Mouse (Mus musculus) intestine, embryonic 15.5 days (tissue): ENCODE measurements at regions not wholly inside any gene's neighbourhood (a gene's known extent, or its start where the extent isn't known, plus 50 kb on each side); places are given as distances from the start of the nearest gene placed in this dataset.
A peak's percentile ranks its signal among the peaks of the same experiment; 100 is the strongest.
"Not testable (repeated sequence)": the region's sequence is repeated elsewhere in the genome, so short reads cannot be mapped to it uniquely, and the experiment has no call there.

ENCODE experiments used
- ATAC-seq: fragments of 200-750 bp; cut with Nextera tagmentation; 2 replicates; pipeline ENCODE4 v1.8.0; 2017; ENCODE audit warnings: moderate TSS enrichment, moderate library complexity
- H3K27ac ChIP-seq: fragments of 300-500 bp; sonication (generic); 2 replicates; pipeline ENCODE4 v1.5.1; 2015; ENCODE audit warnings: mild to moderate bottlenecking, inconsistent platforms
- H3K27me3 ChIP-seq: fragments of 300-500 bp; sonication (generic); replicated peaks from 2 replicates; pipeline ENCODE4 v1.6.1; 2015; ENCODE audit warnings: inconsistent platforms
- H3K36me3 ChIP-seq: fragments of 300-500 bp; sonication (generic); 2 replicates; pipeline ENCODE4 v1.6.1; 2015; ENCODE audit warnings: inconsistent platforms
- H3K4me1 ChIP-seq: fragments of 300-500 bp; sonication (generic); replicated peaks from 2 replicates; pipeline ENCODE4 v1.6.1; 2015; ENCODE audit warnings: inconsistent platforms
- H3K4me2 ChIP-seq: fragments of 300-500 bp; sonication (generic); replicated peaks from 2 replicates; pipeline ENCODE4 v1.6.1; 2015; ENCODE audit warnings: mild to moderate bottlenecking, inconsistent platforms
- H3K4me3 ChIP-seq: fragments of 300-500 bp; sonication (generic); replicated peaks from 2 replicates; pipeline ENCODE4 v1.5.1; 2015; ENCODE audit warnings: inconsistent platforms
- H3K9ac ChIP-seq: fragments of 300-500 bp; sonication (generic); 2 replicates; pipeline ENCODE4 v1.6.1; 2015; ENCODE audit warnings: inconsistent platforms
- H3K9me3 ChIP-seq: fragments of 300-500 bp; sonication (generic); 2 replicates; pipeline ENCODE4 v1.6.1; 2016; ENCODE audit warnings: inconsistent platforms
- WGBS: fragments of 180-500 bp; shearing (Covaris S2); methylation state at CpG from one replicate; pipeline ENCODE4 v1.1.7; 2015; 5-methylcytosine and 5-hydroxymethylcytosine counted together

DNA sequence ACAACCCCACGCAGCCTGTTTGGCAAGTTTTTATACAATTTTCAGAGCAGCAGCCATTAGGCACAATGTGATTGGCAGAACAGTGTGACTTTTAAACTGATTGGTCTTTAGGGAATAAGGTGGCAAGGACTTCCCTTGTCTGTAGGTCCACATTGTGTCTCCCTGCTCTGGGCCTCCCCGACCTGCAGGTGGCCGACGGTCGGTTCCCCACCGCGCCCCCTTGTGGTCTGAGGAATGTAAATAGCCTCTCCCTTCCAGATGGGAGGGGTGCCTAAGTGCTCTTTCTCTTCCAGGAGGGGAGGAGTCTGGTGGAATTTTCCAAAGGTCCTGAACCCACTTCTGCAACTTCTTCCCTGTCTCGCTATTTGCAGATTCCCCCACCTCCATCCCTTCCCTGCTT lies 52.5 kb upstream of the Prr5 start:
- not testable (repeated sequence) for H3K27ac ChIP-seq, H3K4me2 ChIP-seq

GRCm38 (mm10) chr15:84613536-84614527 lies 55.6 kb upstream of the Prr5 start:
- no peaks in the 10 kb centered on the region for H3K9me3 ChIP-seq
- 53% methylated on average over 17 of the region's 17 CpGs for WGBS
- H3K4me1 ChIP-seq: 0 out of 2 replicates have a peak, but pooled peaks cover 7% of the 10 kb centered on the region
- H3K27me3 ChIP-seq: 0 out of 2 replicates have a peak, but pooled peaks cover 2% of the 10 kb centered on the region
- ATAC-seq: peak; percentile 60
- H3K9ac ChIP-seq: no peak overlapping the region
- no peak overlapping the region for H3K4me2 ChIP-seq
- H3K4me3 ChIP-seq: no peak overlapping the region
- H3K36me3 ChIP-seq: no peaks in the 10 kb centered on the region
- no peak overlapping the region for H3K27ac ChIP-seq

More for the DNA sequence above, 52.5 kb upstream of the Prr5 start:
- peak; percentile 42; the same call in 1 of the 2 replicates for ATAC-seq
- H3K9me3 ChIP-seq, H3K4me3 ChIP-seq, H3K9ac ChIP-seq, H3K36me3 ChIP-seq, H3K4me1 ChIP-seq, H3K27me3 ChIP-seq: not testable (repeated sequence)
- WGBS: 6% methylated on average over 8 of the region's 8 CpGs

DNA sequence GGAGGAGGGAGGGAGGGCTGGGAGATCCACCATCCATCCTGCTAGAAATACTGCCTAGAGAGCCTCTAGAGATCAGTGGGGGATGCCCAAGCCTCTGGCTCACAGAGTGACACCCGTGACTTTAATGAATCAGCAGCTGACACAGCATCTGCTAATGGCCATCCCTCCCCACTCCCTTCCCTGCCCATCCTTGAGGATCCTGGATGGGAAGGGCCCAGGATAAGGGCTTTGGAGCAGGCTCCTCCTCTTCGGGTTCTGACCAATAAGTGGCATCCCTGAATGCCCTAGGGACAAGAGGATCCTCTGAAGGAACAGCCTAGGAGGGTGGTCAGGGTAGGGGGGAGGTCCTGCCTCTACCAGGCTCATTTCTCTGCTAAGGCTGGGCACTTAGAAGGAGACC lies 55.3 kb upstream of the Rtl6 start:
- Histone ChIP-seq H3K27me3 (0 out of 2 replicates have a peak, but pooled peaks cover 2% of the 10 kb centered on the region), H3K4me1 (0 out of 2 replicates have a peak, but pooled peaks cover 7% of the 10 kb centered on the region), H3K27ac (no peak overlapping the region), H3K9ac (no peak overlapping the region), H3K4me2 (no peak overlapping the region), H3K9me3 (no peaks in the 10 kb centered on the region), H3K4me3 (no peak overlapping the region), H3K36me3 (no peaks in the 10 kb centered on the region)
- ATAC-seq: no peak
- WGBS: 41% methylated on average over 2 of the region's 2 CpGs

- Histone ChIP-seq H3K36me3 (no peaks in the 10 kb centered on the region), H3K4me2 (no peak overlapping the region), H3K9me3 (no peaks in the 10 kb centered on the region), H3K27ac (no peak overlapping the region), H3K9ac (no peak overlapping the region), H3K27me3 (0 out of 2 replicates have a peak, but pooled peaks cover 2% of the 10 kb centered on the region), H3K4me3 (no peak overlapping the region), H3K4me1 (0 out of 2 replicates have a peak, but pooled peaks cover 7% of the 10 kb centered on the region)
- no peak for ATAC-seq
- WGBS: 49% methylated on average over 15 of the region's 15 CpGs
Observed at GRCm38 (mm10) chr15:84609825-84610442, 52.3 kb upstream of the Rtl6 start.

GRCm38 (mm10) chr15:84609063-84609462 lies 51.4 kb upstream of the Rtl6 start:
- no peak for ATAC-seq
- no peak overlapping the region for H3K4me3 ChIP-seq
- 43% methylated on average over 5 of the region's 5 CpGs for WGBS

More at GRCm38 (mm10) chr15:84609063-84609462, 51.4 kb upstream of the Rtl6 start:
- H3K4me1 ChIP-seq: 0 out of 2 replicates have a peak, but pooled peaks cover 7% of the 10 kb centered on the region
- no peak overlapping the region for H3K4me2 ChIP-seq
- H3K36me3 ChIP-seq: no peaks in the 10 kb centered on the region
- H3K9me3 ChIP-seq: no peaks in the 10 kb centered on the region
- no peak overlapping the region for H3K27ac ChIP-seq
- no peak overlapping the region for H3K9ac ChIP-seq
- H3K27me3 ChIP-seq: no peaks in the 10 kb centered on the region
